Mouse (Mus musculus) hindbrain, embryonic 10.5 days (tissue): Measurements from ENCODE around the gene Borcs5. TPM values are rescaled to one million over a fixed set of nuclear protein-coding genes. Genes with fewer than 3 reads are reported as not detected.

Experiments
- DNase-seq: peaks from one replicate; pipeline ENCODE4 v3.0.0-alpha.2; 2017; ENCODE audit warnings: low spot score
- H3K27ac ChIP-seq: fragments of 300-500 bp; sonication (generic); 2 replicates; pipeline ENCODE4 v1.5.1; 2016; ENCODE audit warnings: mild to moderate bottlenecking, moderate library complexity
- H3K27me3 ChIP-seq: fragments of 300-500 bp; sonication (generic); 2 replicates; pipeline ENCODE4 v1.6.1; 2016; ENCODE audit warnings: mild to moderate bottlenecking; ENCODE audit not compliant: poor library complexity, insufficient read depth, severe bottlenecking
- H3K36me3 ChIP-seq: fragments of 300-500 bp; sonication (generic); 2 replicates; pipeline ENCODE4 v1.6.1; 2016; ENCODE audit warnings: mild to moderate bottlenecking, moderate library complexity
- H3K4me1 ChIP-seq: fragments of 300-500 bp; sonication (generic); replicated peaks from 2 replicates; pipeline ENCODE4 v1.6.1; 2016; ENCODE audit warnings: mild to moderate bottlenecking
- H3K4me3 ChIP-seq: fragments of 300-500 bp; sonication (generic); 2 replicates; pipeline ENCODE4 v1.5.1; 2016; ENCODE audit warnings: mild to moderate bottlenecking, moderate library complexity
- H3K9me3 ChIP-seq: fragments of 300-500 bp; sonication (generic); 2 replicates; pipeline ENCODE4 v1.6.1; 2016; ENCODE audit warnings: mild to moderate bottlenecking, moderate library complexity
- WGBS: fragments of 180-500 bp; shearing (Covaris S2); methylation state at CpG from one replicate; pipeline ENCODE4 v1.1.7; 2016; 5-methylcytosine and 5-hydroxymethylcytosine counted together
- polyA plus RNA-seq: library from polyadenylated mRNA; unstranded; fragments of >200 nt; fragmentation: Nextera tagmentation; extraction: Ambion mirVana; gene quantifications from 2 replicates; pipeline ENCODE4 v1.2.1, GENCODE M21; 2016

Gene Borcs5
- polyA plus RNA-seq, 1 experiment from 2014 or later: 28.7 TPM

DNA sequence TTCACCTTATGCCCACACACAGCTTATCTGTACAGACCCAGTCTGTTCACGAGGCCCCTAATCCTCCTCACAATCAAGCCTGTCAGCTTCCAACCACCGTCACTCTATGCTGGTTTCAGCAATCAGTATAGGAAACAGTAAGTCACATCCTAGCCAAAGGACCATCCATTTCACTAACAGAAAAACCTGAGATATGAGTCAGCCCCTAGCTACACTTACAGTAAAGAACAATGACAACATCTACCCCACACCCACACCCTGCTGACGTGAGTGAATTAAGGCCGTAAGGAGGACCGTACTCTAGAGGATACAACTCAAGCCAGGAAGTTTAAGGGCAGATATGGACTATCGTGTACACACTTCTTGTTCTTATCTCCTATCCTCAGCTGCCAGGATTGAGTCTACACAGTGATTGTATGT, 76.9 kb downstream of the Borcs5 start:
- Histone ChIP-seq H3K4me1 (0 out of 2 replicates have a peak, but pooled peaks cover 6% of the 10 kb centered on the region), H3K9me3 (no peaks in the 10 kb centered on the region), H3K27me3 (no peaks in the 10 kb centered on the region), H3K27ac (no peak overlapping the region), H3K4me3 (no peak overlapping the region), H3K36me3 (peaks cover 65% of the 10 kb centered on the region)
- 87% methylated on average over 6 of the region's 6 CpGs for WGBS
- no peak for DNase-seq

DNA sequence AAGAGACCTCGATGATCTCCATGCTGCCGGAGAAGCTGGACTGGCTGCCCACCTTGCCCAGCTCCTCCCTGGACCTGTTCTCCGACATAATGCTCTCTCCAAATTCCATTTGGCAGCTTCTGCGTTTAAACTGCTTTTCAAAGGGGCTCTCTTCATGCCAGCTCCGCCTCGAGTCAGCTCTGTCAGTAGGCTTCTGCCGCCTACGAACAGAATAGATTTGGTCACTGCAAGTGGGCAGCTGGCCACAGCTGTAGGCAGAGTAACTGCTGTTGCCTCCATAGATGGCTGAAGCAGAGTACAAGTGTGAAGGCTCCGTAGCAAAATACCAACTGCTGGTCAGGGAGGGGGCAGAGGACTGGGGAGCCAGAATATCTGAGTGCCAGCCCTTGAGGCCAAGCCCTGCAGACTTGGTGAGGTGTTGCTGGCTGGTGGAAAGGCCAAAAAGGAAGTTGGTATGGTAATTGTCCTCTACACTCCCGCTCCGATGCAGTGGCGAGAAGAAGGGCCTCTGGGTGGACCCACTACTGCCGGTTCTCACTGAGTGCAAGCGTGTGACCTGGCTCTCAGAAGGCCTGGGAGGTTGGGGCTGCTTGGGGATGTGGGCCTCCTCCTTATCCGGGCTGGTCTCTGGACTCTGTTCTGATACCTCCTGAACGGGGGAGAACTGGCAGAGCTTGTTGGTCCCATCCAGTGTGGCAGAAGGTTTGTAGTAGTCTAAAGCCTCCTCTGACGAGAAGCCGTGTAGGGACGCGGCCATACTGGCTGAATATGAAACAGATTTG, 78.8 kb downstream of the Borcs5 start:
- 93% methylated on average over 20 of the region's 20 CpGs for WGBS

DNA sequence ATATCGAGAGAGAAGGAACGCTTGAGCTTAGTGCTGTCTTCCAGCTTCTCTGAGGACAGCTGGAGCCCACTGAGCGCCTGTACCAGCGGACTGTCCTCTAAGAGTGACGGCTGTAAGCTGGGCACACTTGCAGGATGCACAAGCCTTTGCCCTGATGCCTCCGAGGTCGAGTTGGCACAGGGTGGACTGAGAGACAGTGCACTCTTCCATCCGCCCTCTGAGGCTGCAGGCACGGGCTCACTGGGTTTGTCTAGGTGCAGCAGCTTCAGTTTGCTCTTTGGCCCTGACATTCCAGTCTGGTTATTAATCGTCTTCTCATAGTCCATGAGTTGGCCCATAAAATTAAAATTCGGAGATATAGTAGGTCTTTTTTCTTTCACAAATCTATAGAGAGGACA, 79.4 kb downstream of the Borcs5 start:
- no peaks in the 10 kb centered on the region for H3K9me3 ChIP-seq
- H3K36me3 ChIP-seq: peaks cover 80% of the 10 kb centered on the region
- H3K4me1 ChIP-seq: 0 out of 2 replicates have a peak, but pooled peaks cover 3% of the 10 kb centered on the region
- no peaks in the 10 kb centered on the region for H3K27me3 ChIP-seq
- 92% methylated on average over 11 of the region's 11 CpGs for WGBS
- H3K4me3 ChIP-seq: no peak overlapping the region
- DNase-seq: no peak
- H3K27ac ChIP-seq: no peak overlapping the region

More for the DNA sequence above, 78.8 kb downstream of the Borcs5 start:
- 0 out of 2 replicates have a peak, but pooled peaks cover 6% of the 10 kb centered on the region for H3K4me1 ChIP-seq
- H3K9me3 ChIP-seq: no peaks in the 10 kb centered on the region
- no peak overlapping the region for H3K4me3 ChIP-seq
- H3K27me3 ChIP-seq: no peaks in the 10 kb centered on the region
- DNase-seq: no peak
- no peak overlapping the region for H3K27ac ChIP-seq
- H3K36me3 ChIP-seq: peaks cover 74% of the 10 kb centered on the region

DNA sequence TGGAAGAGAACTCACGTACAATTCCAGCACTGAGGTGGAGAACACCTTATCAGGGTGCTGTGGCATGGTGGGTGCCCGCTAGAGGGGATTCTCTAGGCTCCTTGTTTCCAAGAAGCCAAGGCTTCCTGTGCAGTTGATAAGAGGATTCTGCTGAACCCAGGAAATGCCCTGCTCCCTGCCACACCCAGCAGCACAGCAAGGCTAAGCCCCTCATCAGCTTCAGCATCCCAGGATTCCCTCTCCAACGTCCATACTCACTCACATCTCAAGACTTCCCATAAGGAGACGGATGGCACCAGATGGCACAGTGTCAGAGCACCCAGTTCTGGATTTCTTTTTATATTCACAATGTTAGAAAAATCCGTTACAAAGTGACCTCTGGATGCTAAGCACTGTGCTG, 79.8 kb downstream of the Borcs5 start:
- Histone ChIP-seq H3K4me1 (no peaks in the 10 kb centered on the region), H3K36me3 (peaks cover 84% of the 10 kb centered on the region), H3K27me3 (no peaks in the 10 kb centered on the region), H3K9me3 (no peaks in the 10 kb centered on the region), H3K27ac (no peak overlapping the region), H3K4me3 (no peak overlapping the region)
- DNase-seq: no peak
- WGBS: 91% methylated on average over 5 of the region's 5 CpGs

DNA sequence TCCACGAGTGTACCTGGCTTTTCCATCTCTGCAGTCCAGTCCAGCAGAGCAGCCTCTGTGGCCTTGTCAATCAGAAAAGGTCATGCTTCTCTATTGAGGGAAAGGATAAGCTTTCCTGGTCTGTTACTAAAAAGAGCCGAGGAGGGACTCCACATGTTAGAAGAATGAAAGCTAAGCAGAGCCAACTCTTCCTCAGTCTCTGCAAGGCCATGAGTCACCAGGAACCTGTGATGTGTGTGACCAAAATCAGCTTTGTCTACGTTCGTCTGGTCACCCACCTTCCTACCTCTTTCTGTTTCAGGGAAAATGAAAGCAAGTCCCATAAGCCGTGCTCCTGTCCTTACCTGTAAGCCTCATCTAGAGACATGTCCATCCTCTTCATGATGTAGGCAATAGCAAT, 80.8 kb downstream of the Borcs5 start:
- no peaks in the 10 kb centered on the region for H3K4me1 ChIP-seq
- peaks cover 83% of the 10 kb centered on the region for H3K36me3 ChIP-seq
- H3K4me3 ChIP-seq: no peak overlapping the region
- 92% methylated on average over 5 of the region's 5 CpGs for WGBS
- H3K9me3 ChIP-seq: no peaks in the 10 kb centered on the region
- H3K27me3 ChIP-seq: no peaks in the 10 kb centered on the region
- H3K27ac ChIP-seq: no peak overlapping the region
- no peak for DNase-seq

DNA sequence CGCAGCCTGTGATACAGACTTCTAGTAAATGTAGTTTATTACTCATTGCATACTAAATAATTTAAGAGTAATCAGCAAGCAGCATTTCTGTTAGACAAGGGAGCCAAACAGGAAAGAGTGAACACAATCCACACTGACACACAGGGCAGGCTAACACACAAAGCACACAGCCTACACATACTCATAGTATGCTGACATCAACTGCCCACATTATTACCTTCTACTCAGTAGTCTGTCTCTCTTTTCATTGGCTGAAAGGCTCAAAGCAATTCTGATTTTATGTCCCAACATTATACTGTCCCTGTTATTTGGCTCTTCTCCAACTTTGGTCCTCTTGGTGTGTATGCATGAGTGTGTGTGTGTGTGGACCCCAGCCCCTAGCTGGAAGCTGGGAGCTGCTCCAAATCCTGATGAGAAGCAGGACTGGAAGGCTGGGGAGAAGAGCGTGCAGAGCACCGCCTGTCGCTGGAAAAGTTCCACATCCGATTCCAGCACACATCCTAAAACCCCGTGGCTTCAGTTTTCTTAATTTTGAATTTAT, 82.5 kb downstream of the Borcs5 start:
- no peak for DNase-seq
- Histone ChIP-seq H3K27ac (no peak overlapping the region), H3K4me3 (no peak overlapping the region), H3K9me3 (no peaks in the 10 kb centered on the region), H3K27me3 (no peaks in the 10 kb centered on the region), H3K4me1 (no peaks in the 10 kb centered on the region), H3K36me3 (peaks cover 84% of the 10 kb centered on the region)
- WGBS: 94% methylated on average over 6 of the region's 6 CpGs

DNA sequence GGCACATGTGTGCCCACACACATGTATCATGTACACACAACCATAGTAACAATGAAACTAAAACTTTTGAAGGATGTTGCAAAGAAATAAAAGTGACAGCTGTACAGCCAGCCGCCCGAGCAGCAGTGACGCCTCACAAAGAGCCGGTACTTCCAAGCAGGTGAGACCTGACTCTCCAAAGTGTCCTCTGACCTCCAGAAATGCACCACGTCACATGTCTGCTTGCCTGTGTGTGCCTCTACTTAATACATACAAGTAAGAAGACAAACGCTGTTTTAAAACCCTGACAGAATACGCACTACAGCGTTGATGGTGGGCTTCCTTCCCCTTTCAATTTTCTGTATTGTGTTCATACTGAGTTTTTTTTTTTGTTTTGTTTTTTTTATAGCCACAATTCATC, 83.6 kb downstream of the Borcs5 start:
- Histone ChIP-seq H3K27ac (no peak overlapping the region), H3K4me1 (no peaks in the 10 kb centered on the region), H3K27me3 (no peaks in the 10 kb centered on the region), H3K36me3 (peaks cover 79% of the 10 kb centered on the region), H3K4me3 (no peak overlapping the region), H3K9me3 (no peaks in the 10 kb centered on the region)
- 95% methylated on average over 8 of the region's 8 CpGs for WGBS
- no peak for DNase-seq

DNA sequence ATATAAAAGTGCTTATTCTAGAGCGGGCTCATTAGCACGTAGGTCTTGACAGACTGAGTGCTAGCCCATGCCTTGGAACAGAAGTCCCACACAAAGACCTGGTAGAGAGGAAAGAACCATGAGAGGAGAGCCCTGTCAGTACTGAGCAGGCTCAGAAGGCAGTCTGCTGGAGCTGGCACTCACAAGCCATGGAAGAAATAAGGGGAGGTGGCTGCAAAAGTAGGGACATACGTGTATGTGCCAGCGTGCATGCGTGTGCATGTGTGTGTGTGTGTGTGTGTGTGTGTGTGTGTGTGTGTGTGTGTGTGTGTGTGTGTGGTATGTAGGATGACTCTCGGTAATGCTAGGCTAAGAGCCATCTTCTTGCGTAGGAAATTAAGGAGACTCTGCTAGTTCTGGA, 84.0 kb downstream of the Borcs5 start:
- Histone ChIP-seq H3K4me3 (no peak overlapping the region), H3K27ac (no peak overlapping the region), H3K4me1 (no peaks in the 10 kb centered on the region), H3K27me3 (no peaks in the 10 kb centered on the region), H3K9me3 (no peaks in the 10 kb centered on the region), H3K36me3 (peaks cover 79% of the 10 kb centered on the region)
- DNase-seq: no peak
- 98% methylated on average over 7 of the region's 7 CpGs for WGBS

DNA sequence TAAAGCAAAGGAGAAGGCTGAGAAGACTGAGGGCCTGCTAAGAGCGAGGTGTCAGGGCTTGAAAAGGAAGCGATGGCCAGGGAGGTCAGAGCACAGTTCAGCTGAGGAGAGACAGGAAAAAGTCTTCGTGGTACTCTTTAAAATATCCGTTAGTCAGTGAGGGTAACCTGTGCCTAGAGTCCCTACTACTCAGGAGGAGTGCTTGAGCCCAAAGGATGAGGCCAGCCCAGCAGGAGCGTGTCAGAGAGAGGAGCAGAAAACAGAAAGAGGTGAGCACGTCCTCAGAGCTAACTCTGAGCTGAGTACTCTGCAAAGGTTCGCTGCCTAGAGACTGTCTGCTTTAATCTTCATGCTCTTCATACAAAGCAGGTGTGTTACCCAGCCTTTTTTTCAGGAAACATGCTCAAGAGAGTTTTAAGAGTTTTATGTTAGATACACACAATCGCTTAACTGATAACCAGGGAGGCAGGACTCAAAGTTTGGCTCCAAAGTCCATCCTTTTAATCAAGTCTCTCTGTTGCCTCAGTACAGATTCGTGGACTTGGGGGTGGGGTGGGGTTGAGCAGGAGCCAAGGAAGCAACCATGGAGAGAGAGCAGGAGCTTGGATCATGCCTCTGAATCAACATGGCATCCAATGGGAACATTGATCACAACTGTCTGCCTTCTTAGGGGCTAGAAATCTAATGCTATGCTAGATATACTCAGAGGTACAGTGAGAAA, 84.7 kb downstream of the Borcs5 start:
- Histone ChIP-seq H3K4me3 (no peak overlapping the region), H3K36me3 (peaks cover 78% of the 10 kb centered on the region), H3K4me1 (no peaks in the 10 kb centered on the region), H3K27me3 (no peaks in the 10 kb centered on the region), H3K9me3 (no peaks in the 10 kb centered on the region), H3K27ac (no peak overlapping the region)
- no peak for DNase-seq
- WGBS: 91% methylated on average over 9 of the region's 9 CpGs

DNA sequence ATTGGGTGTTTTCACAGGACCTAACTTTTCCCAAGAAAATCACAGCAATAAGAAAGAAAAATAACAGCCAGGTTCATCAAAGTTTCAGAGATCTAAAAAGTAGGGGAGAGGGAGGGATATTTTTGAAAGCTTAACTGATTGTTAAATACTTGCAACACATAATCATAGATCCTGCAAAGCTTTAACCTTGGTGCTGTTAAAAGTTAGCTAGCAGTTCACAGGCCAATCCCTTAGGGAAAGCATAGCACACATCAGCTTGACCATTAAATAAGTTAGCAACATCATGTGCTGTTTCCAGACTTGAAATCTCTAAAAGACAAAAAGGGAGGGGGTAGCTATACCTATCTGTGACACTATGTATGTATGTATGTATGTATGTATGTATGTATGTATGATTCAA, 86.1 kb downstream of the Borcs5 start:
- Histone ChIP-seq H3K9me3 (no peaks in the 10 kb centered on the region), H3K36me3 (peaks cover 63% of the 10 kb centered on the region), H3K27ac (no peak overlapping the region), H3K4me3 (no peak overlapping the region), H3K4me1 (no peaks in the 10 kb centered on the region), H3K27me3 (no peaks in the 10 kb centered on the region)
- DNase-seq: no peak

DNA sequence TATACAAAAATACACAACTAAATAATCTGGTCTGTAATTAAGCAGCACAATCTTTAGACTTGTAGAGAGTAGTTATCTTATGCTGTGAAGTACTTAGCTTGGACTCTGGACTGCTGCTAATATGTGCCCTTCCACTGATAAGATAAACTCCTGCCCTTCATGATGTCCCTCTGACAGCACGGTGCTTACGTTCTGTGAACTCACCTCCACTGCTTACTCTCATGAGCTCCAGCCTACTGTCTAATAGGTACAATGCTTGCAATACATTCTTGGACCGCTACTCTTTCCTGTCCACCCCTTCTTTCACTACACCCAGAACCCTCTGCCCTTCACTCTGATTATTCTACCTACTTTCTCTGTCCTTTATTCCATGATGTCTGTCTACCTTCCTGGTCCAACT, 91.7 kb downstream of the Borcs5 start:
- H3K9me3 ChIP-seq: no peaks in the 10 kb centered on the region
- WGBS: 97% methylated on average over 3 of the region's 3 CpGs
- H3K4me1 ChIP-seq: no peaks in the 10 kb centered on the region
- DNase-seq: no peak
- no peak overlapping the region for H3K4me3 ChIP-seq
- no peak overlapping the region for H3K27ac ChIP-seq
- no peaks in the 10 kb centered on the region for H3K27me3 ChIP-seq
- peaks cover 22% of the 10 kb centered on the region; the same call in 1 of the 2 replicates for H3K36me3 ChIP-seq

DNA sequence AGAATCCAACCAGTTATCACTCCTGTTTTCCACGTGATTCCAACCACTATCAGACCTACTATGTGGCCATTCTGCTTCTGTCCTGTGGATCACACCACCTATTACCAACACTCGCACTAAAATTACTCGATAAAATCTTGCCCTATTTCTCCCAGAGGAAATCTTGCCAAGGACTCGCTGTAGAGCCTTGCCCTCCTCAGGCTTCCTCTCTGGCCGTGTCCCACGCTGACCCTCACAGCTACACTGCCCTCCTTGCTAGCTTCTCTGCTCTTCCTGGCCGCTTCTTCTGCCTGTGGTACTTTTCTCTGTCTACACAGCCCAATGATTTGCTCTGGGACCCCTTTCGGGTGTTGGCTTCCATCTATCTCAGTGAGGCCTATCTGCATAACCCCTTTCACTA, 93.5 kb downstream of the Borcs5 start:
- Histone ChIP-seq H3K27ac (no peak overlapping the region), H3K36me3 (peaks cover 28% of the 10 kb centered on the region), H3K27me3 (no peaks in the 10 kb centered on the region), H3K4me3 (no peak overlapping the region), H3K4me1 (no peaks in the 10 kb centered on the region), H3K9me3 (no peaks in the 10 kb centered on the region)
- no peak for DNase-seq
- WGBS: 91% methylated on average over 8 of the region's 8 CpGs

DNA sequence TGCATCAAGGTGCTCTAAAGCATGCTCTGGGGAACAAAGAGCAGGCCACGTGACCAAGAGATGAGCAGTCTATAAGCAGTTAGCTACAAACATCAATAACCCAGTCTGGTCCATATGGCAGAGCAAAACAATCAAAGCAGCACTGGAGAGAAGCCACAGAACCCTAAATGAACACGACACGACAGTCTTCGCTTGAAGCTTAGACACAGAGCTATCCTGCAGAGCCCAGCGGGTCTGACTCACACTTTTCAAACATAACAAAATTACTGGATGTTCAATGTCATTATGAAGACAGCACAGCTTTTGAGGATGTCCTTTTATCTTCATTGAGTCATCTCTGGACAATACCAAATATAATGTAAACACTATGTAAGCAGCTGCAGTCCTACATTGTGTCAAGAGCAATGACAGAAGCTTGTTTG, 94.5 kb downstream of the Borcs5 start:
- H3K36me3 ChIP-seq: peaks cover 28% of the 10 kb centered on the region
- no peaks in the 10 kb centered on the region for H3K4me1 ChIP-seq
- no peaks in the 10 kb centered on the region for H3K9me3 ChIP-seq
- H3K27me3 ChIP-seq: no peaks in the 10 kb centered on the region
- no peak overlapping the region for H3K27ac ChIP-seq
- no peak overlapping the region for H3K4me3 ChIP-seq
- no peak for DNase-seq
- 87% methylated on average over 5 of the region's 5 CpGs for WGBS
